Mouse (Mus musculus): Measurements from ENCODE around the gene Fbp1. TPM values are rescaled to one million over a fixed set of nuclear protein-coding genes. Genes with fewer than 3 reads are reported as not detected.
A peak's percentile ranks its signal among the peaks of the same experiment; 100 is the strongest.

Fbp1 gene
- polyA plus RNA-seq, 1 experiment, result not detected

- no peak overlapping the region for H3K27ac ChIP-seq (ENCODE audit: insufficient read depth, low read length)
- no peaks in the 10 kb centered on the region for H3K27me3 ChIP-seq (ENCODE audit: control insufficient read depth, insufficient read depth, low read length, poor library complexity, severe bottlenecking)
- no peaks in the 10 kb centered on the region for H3K36me3 ChIP-seq (ENCODE audit: control insufficient read depth, insufficient read depth, low read length, poor library complexity, severe bottlenecking)
- no peak overlapping the region for H3K9ac ChIP-seq (ENCODE audit: low read depth, poor library complexity, severe bottlenecking)
- peaks cover 4% of the 10 kb centered on the region for H3K4me1 ChIP-seq (ENCODE audit: control insufficient read depth, insufficient read depth, low read length)
- no peak for TF ChIP-seq EP300 (IDR thresholded peaks at IDR 0.05; ENCODE audit: insufficient read depth, low read depth, low read length)
- TF ChIP-seq CTCF (IDR thresholded peaks at IDR 0.05; ENCODE audit: low read depth, low read length), result no peak
- no peak for TF ChIP-seq POLR2A (IDR thresholded peaks at IDR 0.05; ENCODE audit: insufficient read depth, low read length)
- H3K4me3 ChIP-seq (ENCODE audit: low read depth, low read length), result no peak overlapping the region
- no peaks in the 10 kb centered on the region for H3K9me3 ChIP-seq (replicated peaks; ENCODE audit: control insufficient read depth, insufficient read depth, low read length, poor library complexity, severe bottlenecking)
These were observed 6.7 kb downstream of the Fbp1 start for GRCm38 (mm10) chr13:62881336-62881735.

DNA sequence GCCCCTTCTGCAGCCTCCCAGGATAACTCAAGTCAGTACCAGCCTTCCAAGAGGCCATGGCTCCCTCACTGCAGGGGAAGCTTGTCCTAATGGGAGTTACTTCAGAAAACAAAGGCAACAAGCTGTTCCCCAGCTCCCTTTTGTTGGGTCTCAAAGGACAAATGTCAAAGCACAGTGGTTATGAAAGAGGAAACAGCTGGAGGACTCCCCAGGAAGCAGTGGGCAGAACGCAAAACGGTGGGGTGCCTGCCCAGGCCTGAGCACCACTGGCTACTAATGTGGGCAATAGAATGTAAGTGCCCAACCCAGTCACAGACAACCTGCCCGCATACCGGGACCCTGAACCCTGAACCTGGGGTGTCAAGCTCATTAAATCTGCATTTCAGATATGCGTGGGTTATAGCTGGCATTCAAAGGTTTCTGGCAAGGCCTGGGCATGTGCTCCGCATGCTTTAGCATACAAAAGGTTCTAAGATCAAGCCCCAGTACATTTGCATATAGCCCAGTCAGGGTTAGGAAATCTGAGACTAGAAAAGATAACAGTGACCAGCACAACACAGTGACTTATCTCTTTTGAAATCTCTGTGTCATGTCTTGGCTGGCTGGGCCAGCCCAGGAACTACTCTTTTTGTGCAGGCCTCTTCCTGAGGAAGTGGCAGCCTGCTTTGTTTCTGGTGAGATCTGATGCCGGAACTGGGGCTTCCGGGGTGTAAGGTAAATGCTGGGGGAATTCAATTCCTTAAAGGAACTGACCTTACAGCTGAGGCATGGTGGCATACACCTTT lies 8.1 kb downstream of the Fbp1 start:
- Histone ChIP-seq H3K27ac (ENCODE audit: insufficient read depth, low read length) (peak overlapping the region; percentile 55), H3K36me3 (ENCODE audit: control insufficient read depth, insufficient read depth, low read length, poor library complexity, severe bottlenecking) (no peaks in the 10 kb centered on the region), H3K27me3 (ENCODE audit: control insufficient read depth, insufficient read depth, low read length, poor library complexity, severe bottlenecking) (no peaks in the 10 kb centered on the region), H3K4me3 (ENCODE audit: low read depth, low read length) (no peak overlapping the region), H3K9ac (ENCODE audit: low read depth, poor library complexity, severe bottlenecking) (no peak overlapping the region), H3K9me3 (replicated peaks; ENCODE audit: control insufficient read depth, insufficient read depth, low read length, poor library complexity, severe bottlenecking) (no peaks in the 10 kb centered on the region), H3K4me1 (ENCODE audit: control insufficient read depth, insufficient read depth, low read length) (peaks cover 4% of the 10 kb centered on the region)
- 0 out of 2 replicates have a peak, but pooled peaks have one; percentile 48 for TF ChIP-seq EP300 (IDR thresholded peaks at IDR 0.05; ENCODE audit: insufficient read depth, low read depth, low read length)
- TF ChIP-seq CTCF (IDR thresholded peaks at IDR 0.05; ENCODE audit: low read depth, low read length), result no peak

DNA sequence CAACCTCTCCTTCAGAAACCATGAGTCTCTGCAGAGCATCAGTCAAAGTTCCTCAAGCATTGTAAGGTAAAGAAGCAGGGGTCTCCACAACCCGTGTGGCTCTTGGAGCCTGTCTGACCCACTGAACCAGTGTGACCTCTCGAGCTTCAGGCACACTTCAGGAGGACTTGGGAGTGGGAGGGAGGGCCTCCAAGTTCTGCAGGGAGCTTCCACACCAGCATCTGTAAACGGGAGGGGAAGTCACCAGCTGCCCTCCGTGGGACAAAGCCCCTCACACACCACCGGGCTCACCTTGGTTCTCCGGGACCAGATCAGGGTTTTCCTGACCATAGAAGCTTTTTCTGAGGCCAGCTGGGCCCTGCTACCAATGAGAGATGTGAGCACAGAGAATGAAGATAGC lies 8.7 kb downstream of the Fbp1 start:
- H3K9me3 ChIP-seq (replicated peaks; ENCODE audit: control insufficient read depth, insufficient read depth, low read length, poor library complexity, severe bottlenecking), result no peaks in the 10 kb centered on the region
- TF ChIP-seq CTCF (IDR thresholded peaks at IDR 0.05; ENCODE audit: low read depth, low read length), result no peak
- no peak for TF ChIP-seq POLR2A (IDR thresholded peaks at IDR 0.05; ENCODE audit: insufficient read depth, low read length)
- TF ChIP-seq EP300 (IDR thresholded peaks at IDR 0.05; ENCODE audit: insufficient read depth, low read depth, low read length), result no peak
- H3K27ac ChIP-seq (ENCODE audit: insufficient read depth, low read length), result no peak overlapping the region
- H3K36me3 ChIP-seq (ENCODE audit: control insufficient read depth, insufficient read depth, low read length, poor library complexity, severe bottlenecking), result no peaks in the 10 kb centered on the region
- peaks cover 4% of the 10 kb centered on the region for H3K4me1 ChIP-seq (ENCODE audit: control insufficient read depth, insufficient read depth, low read length)
- H3K4me3 ChIP-seq (ENCODE audit: low read depth, low read length), result no peak overlapping the region
- H3K9ac ChIP-seq (ENCODE audit: low read depth, poor library complexity, severe bottlenecking), result no peak overlapping the region
- H3K27me3 ChIP-seq (ENCODE audit: control insufficient read depth, insufficient read depth, low read length, poor library complexity, severe bottlenecking), result no peaks in the 10 kb centered on the region

- H3K36me3 ChIP-seq (ENCODE audit: control insufficient read depth, insufficient read depth, low read length, poor library complexity, severe bottlenecking), result no peaks in the 10 kb centered on the region
- no peaks in the 10 kb centered on the region for H3K9me3 ChIP-seq (replicated peaks; ENCODE audit: control insufficient read depth, insufficient read depth, low read length, poor library complexity, severe bottlenecking)
- TF ChIP-seq POLR2A (IDR thresholded peaks at IDR 0.05; ENCODE audit: insufficient read depth, low read length) (no peak), EP300 (IDR thresholded peaks at IDR 0.05; ENCODE audit: insufficient read depth, low read depth, low read length) (no peak), CTCF (IDR thresholded peaks at IDR 0.05; ENCODE audit: low read depth, low read length) (no peak)
- H3K27me3 ChIP-seq (ENCODE audit: control insufficient read depth, insufficient read depth, low read length, poor library complexity, severe bottlenecking), result no peaks in the 10 kb centered on the region
- no peak overlapping the region for H3K9ac ChIP-seq (ENCODE audit: low read depth, poor library complexity, severe bottlenecking)
- peaks cover 4% of the 10 kb centered on the region for H3K4me1 ChIP-seq (ENCODE audit: control insufficient read depth, insufficient read depth, low read length)
- no peak overlapping the region for H3K4me3 ChIP-seq (ENCODE audit: low read depth, low read length)
- H3K27ac ChIP-seq (ENCODE audit: insufficient read depth, low read length), result no peak overlapping the region
These were observed 10.8 kb downstream of the Fbp1 start for GRCm38 (mm10) chr13:62877247-62877646.

- Histone ChIP-seq H3K36me3 (ENCODE audit: control insufficient read depth, insufficient read depth, low read length, poor library complexity, severe bottlenecking) (no peaks in the 10 kb centered on the region), H3K4me3 (ENCODE audit: low read depth, low read length) (no peak overlapping the region), H3K9me3 (replicated peaks; ENCODE audit: control insufficient read depth, insufficient read depth, low read length, poor library complexity, severe bottlenecking) (no peaks in the 10 kb centered on the region), H3K9ac (ENCODE audit: low read depth, poor library complexity, severe bottlenecking) (no peak overlapping the region), H3K27me3 (ENCODE audit: control insufficient read depth, insufficient read depth, low read length, poor library complexity, severe bottlenecking) (no peaks in the 10 kb centered on the region), H3K4me1 (ENCODE audit: control insufficient read depth, insufficient read depth, low read length) (peaks cover 4% of the 10 kb centered on the region), H3K27ac (ENCODE audit: insufficient read depth, low read length) (no peak overlapping the region)
- no peak for TF ChIP-seq POLR2A (IDR thresholded peaks at IDR 0.05; ENCODE audit: insufficient read depth, low read length)
- no peak for TF ChIP-seq CTCF (IDR thresholded peaks at IDR 0.05; ENCODE audit: low read depth, low read length)
- TF ChIP-seq EP300 (IDR thresholded peaks at IDR 0.05; ENCODE audit: insufficient read depth, low read depth, low read length), result no peak
These were observed 12.0 kb downstream of the Fbp1 start for GRCm38 (mm10) chr13:62876111-62876510.

DNA sequence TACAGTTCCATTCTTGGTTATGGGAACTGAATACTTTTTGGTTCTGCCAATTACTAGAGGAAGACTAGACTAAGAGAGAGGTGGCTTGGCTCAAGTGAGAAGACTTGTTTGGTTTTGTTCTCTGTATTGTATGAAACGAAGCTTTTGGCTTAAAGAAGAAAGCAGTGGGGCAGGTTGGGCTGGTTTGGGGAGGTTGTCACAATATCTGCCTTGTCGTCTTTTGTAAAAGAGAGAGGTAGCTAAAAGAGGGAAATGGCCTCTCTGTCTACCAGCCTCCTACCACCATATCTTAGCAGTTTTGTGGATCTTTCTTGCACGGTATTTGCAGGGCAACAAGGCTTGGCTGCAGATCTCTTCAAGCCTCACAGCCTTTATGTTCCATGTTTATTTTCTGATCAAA lies 15.8 kb downstream of the Fbp1 start:
- Histone ChIP-seq H3K4me1 (ENCODE audit: control insufficient read depth, insufficient read depth, low read length) (no peaks in the 10 kb centered on the region), H3K4me3 (ENCODE audit: low read depth, low read length) (no peak overlapping the region), H3K9ac (ENCODE audit: low read depth, poor library complexity, severe bottlenecking) (no peak overlapping the region), H3K36me3 (ENCODE audit: control insufficient read depth, insufficient read depth, low read length, poor library complexity, severe bottlenecking) (no peaks in the 10 kb centered on the region), H3K9me3 (replicated peaks; ENCODE audit: control insufficient read depth, insufficient read depth, low read length, poor library complexity, severe bottlenecking) (no peaks in the 10 kb centered on the region), H3K27me3 (ENCODE audit: control insufficient read depth, insufficient read depth, low read length, poor library complexity, severe bottlenecking) (no peaks in the 10 kb centered on the region), H3K27ac (ENCODE audit: insufficient read depth, low read length) (no peak overlapping the region)
- TF ChIP-seq EP300 (IDR thresholded peaks at IDR 0.05; ENCODE audit: insufficient read depth, low read depth, low read length) (no peak), POLR2A (IDR thresholded peaks at IDR 0.05; ENCODE audit: insufficient read depth, low read length) (no peak), CTCF (IDR thresholded peaks at IDR 0.05; ENCODE audit: low read depth, low read length) (no peak)
